In genomic region chr8:107197901-107198826, GRCm38 (mm10) we compare ENCODE assay signal across 12 mouse cellular contexts. TPM values are rescaled to one million over a fixed set of nuclear protein-coding genes. Genes with fewer than 3 reads are reported as not detected.
DNase-seq lines count a peak whose midpoint lies in the region; ATAC-seq and TF ChIP-seq lines count a peak whose summit lies in the region.
"Had no signal": no experiment of that assay in that cellular context is flagged by ENCODE, and none has a peak within 500 bp of the region (broad histone marks: within the 10 kb centered on the region; RNA-seq: fewer than 3 reads in every experiment).

No protein-coding gene starts in this region.

- DNase-seq in forebrain, embryonic 10.5 days (ENCODE audit: extremely low spot score, low spot score) = no peak
- no peak for DNase-seq in forebrain, postnatal 0 days
- peak; percentile 60 for DNase-seq in 3134 (ENCODE audit: extremely low read depth, insufficient read length, low spot score)
- peak; percentile 36 for DNase-seq in mesoderm, embryonic 11.5 days (ENCODE audit: low read depth, low spot score)
- DNase-seq in layer of hippocampus, adult 18-20 months (ENCODE audit: low spot score in 2 of 2) = no peak
- no peak for DNase-seq in cerebellum, postnatal 4 days (ENCODE audit: low spot score in 2 of 2)
- no peak for DNase-seq in layer of hippocampus, adult 9-11 months
- DNase-seq: B cell, adult 2 months; heart, postnatal 14 days had no signal

- no peak for ATAC-seq in forebrain, postnatal 0 days
- ATAC-seq in embryonic facial prominence, embryonic 15.5 days (ENCODE audit: insufficient number of reproducible peaks, low FRiP score, low TSS enrichment, low read depth) = no peak; the same call in 1 of the 2 replicates
- ATAC-seq: forebrain, embryonic 13.5 days had no signal

- no peaks in the 10 kb centered on the region for H3K36me3 ChIP-seq in forebrain, embryonic 10.5 days (replicated peaks)
- no peaks in the 10 kb centered on the region for H3K36me3 ChIP-seq in forebrain, postnatal 0 days (ENCODE audit: insufficient read depth)
- no peaks in the 10 kb centered on the region for H3K36me3 ChIP-seq in embryonic facial prominence, embryonic 15.5 days
- H3K36me3 ChIP-seq: midbrain, embryonic 12.5 days had no signal

- H3K4me2 ChIP-seq in forebrain, postnatal 0 days (ENCODE audit: low read depth) = no peak overlapping the region
- H3K4me2 ChIP-seq in embryonic facial prominence, embryonic 15.5 days (replicated peaks) = peak overlapping the region; percentile 37
- H3K4me2 ChIP-seq: forebrain, embryonic 13.5 days; midbrain, embryonic 12.5 days had no signal

- no peaks in the 10 kb centered on the region for H3K27me3 ChIP-seq in forebrain, embryonic 10.5 days (ENCODE audit: poor library complexity, severe bottlenecking)
- H3K27me3 ChIP-seq in forebrain, postnatal 0 days (ENCODE audit: insufficient read depth, low read length) = no peaks in the 10 kb centered on the region
- no peaks in the 10 kb centered on the region for H3K27me3 ChIP-seq in embryonic facial prominence, embryonic 15.5 days
- H3K27me3 ChIP-seq: forebrain, embryonic 13.5 days; midbrain, embryonic 12.5 days had no signal

- no peak overlapping the region for H3K9ac ChIP-seq in forebrain, postnatal 0 days
- no peak overlapping the region for H3K9ac ChIP-seq in embryonic facial prominence, embryonic 15.5 days
- H3K9ac ChIP-seq: forebrain, embryonic 13.5 days; midbrain, embryonic 12.5 days had no signal

- TF ChIP-seq CTCF in forebrain, postnatal 0 days (IDR thresholded peaks at IDR 0.05; ENCODE audit: low read depth) = no peak

- H3K9me3 ChIP-seq in forebrain, embryonic 10.5 days = no peaks in the 10 kb centered on the region
- H3K9me3 ChIP-seq in forebrain, postnatal 0 days (ENCODE audit: low read length) = no peaks in the 10 kb centered on the region
- no peaks in the 10 kb centered on the region for H3K9me3 ChIP-seq in embryonic facial prominence, embryonic 15.5 days (replicated peaks)
- H3K9me3 ChIP-seq: forebrain, embryonic 13.5 days; midbrain, embryonic 12.5 days had no signal

- no peak overlapping the region for H3K4me3 ChIP-seq in forebrain, embryonic 10.5 days
- no peak overlapping the region for H3K4me3 ChIP-seq in forebrain, postnatal 0 days (ENCODE audit: low read depth, low read length)
- peak overlapping the region; percentile 20; the same call in 1 of the 2 replicates for H3K4me3 ChIP-seq in embryonic facial prominence, embryonic 15.5 days (replicated peaks)
- H3K4me3 ChIP-seq: forebrain, embryonic 13.5 days; midbrain, embryonic 12.5 days had no signal

- 0 out of 2 replicates have a peak overlapping the region, but pooled peaks have one; percentile 17 for H3K27ac ChIP-seq in forebrain, embryonic 10.5 days
- no peak overlapping the region for H3K27ac ChIP-seq in forebrain, postnatal 0 days (ENCODE audit: low read depth, low read length)
- peak overlapping the region; percentile 71 for H3K27ac ChIP-seq in embryonic facial prominence, embryonic 15.5 days (replicated peaks)
- H3K27ac ChIP-seq: forebrain, embryonic 13.5 days; midbrain, embryonic 12.5 days had no signal

- H3K4me1 ChIP-seq in forebrain, embryonic 10.5 days = 0 out of 2 replicates have a peak, but pooled peaks cover 8% of the 10 kb centered on the region
- no peaks in the 10 kb centered on the region for H3K4me1 ChIP-seq in forebrain, postnatal 0 days (ENCODE audit: insufficient read depth)
- no peaks in the 10 kb centered on the region for H3K4me1 ChIP-seq in embryonic facial prominence, embryonic 15.5 days
- H3K4me1 ChIP-seq: forebrain, embryonic 13.5 days; midbrain, embryonic 12.5 days had no signal

- 79% methylated on average over 24 of the region's 24 CpGs for WGBS in forebrain, embryonic 10.5 days
- WGBS in forebrain, postnatal 0 days = 83% methylated on average over 24 of the region's 24 CpGs
- WGBS in embryonic facial prominence, embryonic 15.5 days = 36% methylated on average over 24 of the region's 24 CpGs

RNA-seq across cellular contexts. Expression of gene Cyb5b, which starts 47.7 kb away (rescaled TPM):
- polyA plus RNA-seq in forebrain, embryonic 10.5 days (2016; fragmentation: Nextera tagmentation; extraction: Ambion mirVana) = 169 and 173 TPM in 2 replicates
- total RNA-seq in forebrain, postnatal 0 days (2014; rRNA removed) = 105 and 127 TPM in 2 replicates
- 71.4 and 88.6 TPM in 2 replicates for polyA plus RNA-seq in forebrain, postnatal 0 days (2015; fragmentation: Nextera tagmentation; extraction: Ambion mirVana)
- 66.7 and 67.5 TPM in 2 replicates for polyA plus RNA-seq in embryonic facial prominence, embryonic 15.5 days (2015; fragmentation: Nextera tagmentation; extraction: Ambion mirVana)
- total RNA-seq in layer of hippocampus, adult 18-20 months (2021) = 100 to 1,000 TPM; 106 to 113 TPM

Comparison
In these comparisons a context has a peak if more than half of its experiments do, and no peak if none do; other contexts are left out.
1. DNase-seq: peak in 3134 (single experiment) and mesoderm, embryonic 11.5 days (single experiment); none in forebrain, embryonic 10.5 days (single experiment), forebrain, postnatal 0 days (single experiment), layer of hippocampus, adult 18-20 months (0 of 2), cerebellum, postnatal 4 days (0 of 2) and layer of hippocampus, adult 9-11 months (single experiment).